Mouse (Mus musculus): ENCODE data around the gene Gm13288.
"Not testable (repeated sequence)": the region's sequence is repeated elsewhere in the genome, so short reads cannot be mapped to it uniquely, and the experiment has no call there.

Gene Gm13288

GRCm38 (mm10) chr4:88799365-88799764, 6.0 kb upstream of the Gm13288 start, which contains the start of gene Gm13285:
Gm13285 (plus strand) TSS chr4:88799665.
- not testable (repeated sequence) for DNase-seq (ENCODE audit: low spot score in 2 of 2)

GRCm38 (mm10) chr4:88802954-88803353, 2.4 kb upstream of the Gm13288 start, which contains the start of gene Gm13287:
Gm13287 (plus strand) TSS chr4:88803254.
- DNase-seq (ENCODE audit: low spot score in 2 of 2): not testable (repeated sequence)

- not testable (repeated sequence) for DNase-seq (ENCODE audit: low spot score in 2 of 2)
Measured at GRCm38 (mm10) chr4:88805761-88806160, 430 bp downstream of the Gm13288 start.

- no peak for DNase-seq (ENCODE audit: low spot score in 2 of 2)
Measured at GRCm38 (mm10) chr4:88815928-88816327, 10.6 kb downstream of the Gm13288 start, which contains the start of gene Ifna7. Ifna7 (plus strand) TSS chr4:88816228.

- no peak for DNase-seq (ENCODE audit: low spot score in 2 of 2)
Measured at GRCm38 (mm10) chr4:88819659-88820058, 14.3 kb downstream of the Gm13288 start, which contains the start of gene Ifna11. Ifna11 (plus strand) TSS chr4:88819959.

GRCm38 (mm10) chr4:88822995-88823394, 17.7 kb downstream of the Gm13288 start:
- peak in 1 of 2 experiments; percentile 32 for DNase-seq (ENCODE audit: low spot score in 2 of 2)

GRCm38 (mm10) chr4:88827116-88827515, 21.8 kb downstream of the Gm13288 start, which contains the start of gene Ifna6:
Ifna6 (plus strand) TSS chr4:88827416.
- DNase-seq (ENCODE audit: low spot score in 2 of 2): not testable (repeated sequence)

- peak; percentile 35 to 56 for DNase-seq (ENCODE audit: low spot score in 2 of 2)
Measured at GRCm38 (mm10) chr4:88830523-88830922, 25.2 kb downstream of the Gm13288 start.

- not testable (repeated sequence) for DNase-seq (ENCODE audit: low spot score in 2 of 2)
Measured at GRCm38 (mm10) chr4:88835225-88835624, 29.9 kb downstream of the Gm13288 start, which contains the start of gene Ifna5. Ifna5 (plus strand) TSS chr4:88835525.

- no peak for DNase-seq (ENCODE audit: low spot score in 2 of 2)
Measured at GRCm38 (mm10) chr4:88838828-88839227, 33.5 kb downstream of the Gm13288 start.

GRCm38 (mm10) chr4:88840058-88840457, 34.7 kb downstream of the Gm13288 start:
- no peak for DNase-seq (ENCODE audit: low spot score in 2 of 2)

- DNase-seq (ENCODE audit: low spot score in 2 of 2): no peak
Measured at GRCm38 (mm10) chr4:88841438-88841911, 36.1 kb downstream of the Gm13288 start, which contains the start of gene Ifna4. Ifna4 (plus strand) TSS chr4:88841861.

GRCm38 (mm10) chr4:88845334-88845733, 40.0 kb downstream of the Gm13288 start:
- no peak for DNase-seq (ENCODE audit: low spot score in 2 of 2)

GRCm38 (mm10) chr4:88849698-88850097, 44.4 kb downstream of the Gm13288 start, which contains the start of gene Ifna1:
Ifna1 (plus strand) TSS chr4:88850087.
- DNase-seq (ENCODE audit: low spot score in 2 of 2): no peak

GRCm38 (mm10) chr4:88851026-88851763, 45.9 kb downstream of the Gm13288 start:
- DNase-seq (ENCODE audit: low spot score in 2 of 2): no peak

Data from right cerebral cortex, postnatal 10 days (tissue).